Mouse (Mus musculus) lung, adult 2 months (tissue): Measurements from ENCODE around the gene Rab6a.

ENCODE experiments used
- CTCF ChIP-seq: fragments of 200-500 bp; IDR thresholded peaks from 2 replicates; pipeline ENCODE4 v1.5.1; 2011; ENCODE audit warnings: mild to moderate bottlenecking, low read length, control low read depth; ENCODE audit not compliant: insufficient read depth
- POLR2A ChIP-seq: fragments of 200-500 bp; IDR thresholded peaks from 2 replicates; pipeline ENCODE4 v1.6.1; 2011; ENCODE audit warnings: low read depth, mild to moderate bottlenecking, control low read depth, low read length, borderline replicate concordance; ENCODE audit errors: extremely low read depth

DNA sequence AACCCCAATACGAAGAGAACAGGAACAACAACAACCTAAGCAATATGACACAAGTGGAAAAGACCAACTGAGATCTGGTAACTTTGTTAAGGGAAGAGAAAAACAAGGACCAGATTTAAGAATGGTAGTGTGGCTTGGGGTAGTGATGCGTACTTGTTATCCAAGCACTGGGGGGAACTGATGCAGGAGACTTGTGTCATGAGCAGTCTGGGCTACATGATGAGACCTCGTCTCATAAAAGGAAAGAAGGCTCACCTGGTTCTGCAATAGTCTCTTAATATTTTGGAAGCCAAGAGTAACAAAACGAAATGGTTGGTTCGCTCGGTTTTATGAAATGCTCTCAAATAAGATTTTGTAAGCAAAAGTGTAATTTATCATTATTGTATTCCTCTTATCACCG, 25.0 kb upstream of the Rab6a start:
- TF ChIP-seq CTCF (no peak), POLR2A (no peak)
